Mouse (Mus musculus): ENCODE measurements around the gene Tbl3.

DNA sequence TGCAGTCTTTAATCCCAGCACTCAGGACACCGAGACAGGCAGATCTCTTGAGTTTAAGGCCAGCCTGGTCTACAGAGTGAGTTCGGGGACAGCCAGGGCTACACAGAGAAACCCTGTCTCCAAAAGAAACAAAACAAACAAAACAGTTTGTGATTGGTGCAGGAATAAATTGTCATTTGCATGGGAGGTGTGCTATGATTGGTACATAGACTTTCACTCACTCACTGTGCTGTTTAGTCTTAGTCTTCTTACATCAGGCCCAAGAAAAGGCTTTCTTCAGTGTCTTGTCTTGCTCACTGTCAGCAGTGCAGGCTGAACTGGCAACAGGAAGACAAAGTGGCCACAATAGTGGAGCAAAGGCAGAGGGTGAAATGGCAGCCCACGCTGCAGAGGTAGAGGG, 36.9 kb upstream of the Tbl3 start:
- no peak for TF ChIP-seq CTCF (IDR thresholded peaks at IDR 0.05; ENCODE audit: low read depth)
- TF ChIP-seq EP300 (IDR thresholded peaks at IDR 0.05; ENCODE audit: low read depth) = no peak

Data from liver, postnatal 0 days (tissue).